Mouse (Mus musculus): Measurements from ENCODE around the gene Focad. TPM values are rescaled to one million over a fixed set of nuclear protein-coding genes. Genes with fewer than 3 reads are reported as not detected.

Focad gene
- polyA plus RNA-seq, 1 experiment from 2014 or later, result 12.5 TPM

- Histone ChIP-seq H3K4me2 (replicated peaks) (no peak overlapping the region), H3K4me3 (no peak overlapping the region), H3K9ac (no peak overlapping the region), H3K27ac (no peak overlapping the region), H3K9me3 (no peaks in the 10 kb centered on the region), H3K27me3 (no peaks in the 10 kb centered on the region), H3K4me1 (peaks cover 12% of the 10 kb centered on the region), H3K36me3 (no peaks in the 10 kb centered on the region)
- 64% methylated on average over 6 of the region's 6 CpGs for WGBS
- ATAC-seq (ENCODE audit: low FRiP score, low read depth), result no peak
Observed at GRCm38 (mm10) chr4:88157644-88158043, 63.2 kb downstream of the Focad start.

- H3K4me3 ChIP-seq, result no peak overlapping the region
- no peak for ATAC-seq (ENCODE audit: low FRiP score, low read depth)
- no peak overlapping the region for H3K27ac ChIP-seq
- H3K36me3 ChIP-seq, result no peaks in the 10 kb centered on the region
- no peak overlapping the region for H3K4me2 ChIP-seq (replicated peaks)
- H3K27me3 ChIP-seq, result no peaks in the 10 kb centered on the region
- no peaks in the 10 kb centered on the region for H3K9me3 ChIP-seq
- peaks cover 12% of the 10 kb centered on the region for H3K4me1 ChIP-seq
- no peak overlapping the region for H3K9ac ChIP-seq
- WGBS, result 84% methylated on average over 5 of the region's 5 CpGs
Observed at GRCm38 (mm10) chr4:88159256-88159655, 64.8 kb downstream of the Focad start.

GRCm38 (mm10) chr4:88159700-88160099 is 65.3 kb downstream of the Focad start:
- WGBS, result 77% methylated on average over 6 of the region's 6 CpGs
- H3K4me2 ChIP-seq (replicated peaks), result no peak overlapping the region
- no peak for ATAC-seq (ENCODE audit: low FRiP score, low read depth)

DNA sequence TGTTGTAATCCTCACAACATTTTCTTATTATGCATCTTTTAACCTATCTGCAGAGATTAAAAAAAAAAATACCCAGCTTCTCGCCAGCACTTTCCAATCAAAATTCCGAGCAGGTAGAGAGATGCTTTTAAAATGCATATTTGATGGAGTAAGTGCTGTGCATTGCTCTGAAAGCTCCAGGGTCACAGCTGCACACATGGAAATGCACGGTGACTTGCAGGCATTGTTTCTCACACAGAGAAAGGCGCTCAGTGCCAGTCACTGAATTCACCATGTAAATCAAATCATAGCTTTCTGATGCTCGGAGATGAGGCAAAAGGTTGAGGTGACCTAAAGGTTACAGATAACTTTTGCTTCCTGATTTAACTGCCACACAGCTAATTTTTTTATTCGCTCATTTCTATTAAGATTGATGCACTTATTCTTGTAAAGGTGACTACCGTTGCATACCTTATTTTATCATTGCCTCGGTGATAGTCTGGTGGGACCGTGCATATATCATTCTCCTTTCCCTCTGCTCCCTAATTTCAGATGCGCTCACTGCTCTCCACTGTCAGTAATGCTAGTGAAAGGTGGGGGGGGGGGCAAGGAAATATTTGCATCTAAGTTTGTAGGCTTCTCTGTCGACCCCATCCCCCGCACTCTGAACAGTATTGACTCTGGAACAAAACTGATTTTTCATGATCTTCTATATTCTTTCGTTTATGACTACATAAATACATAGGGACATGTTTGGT is 69.2 kb downstream of the Focad start:
- Histone ChIP-seq H3K27me3 (no peaks in the 10 kb centered on the region), H3K9ac (no peak overlapping the region), H3K36me3 (no peaks in the 10 kb centered on the region), H3K27ac (no peak overlapping the region), H3K4me3 (no peak overlapping the region), H3K4me2 (replicated peaks) (no peak overlapping the region), H3K4me1 (no peaks in the 10 kb centered on the region), H3K9me3 (no peaks in the 10 kb centered on the region)
- WGBS, result 87% methylated on average over 13 of the region's 13 CpGs
- ATAC-seq (ENCODE audit: low FRiP score, low read depth), result no peak

More at GRCm38 (mm10) chr4:88159700-88160099, 65.3 kb downstream of the Focad start:
- Histone ChIP-seq H3K27me3 (no peaks in the 10 kb centered on the region), H3K27ac (no peak overlapping the region), H3K4me3 (no peak overlapping the region), H3K4me1 (peaks cover 12% of the 10 kb centered on the region), H3K9ac (no peak overlapping the region), H3K36me3 (no peaks in the 10 kb centered on the region), H3K9me3 (no peaks in the 10 kb centered on the region)

DNA sequence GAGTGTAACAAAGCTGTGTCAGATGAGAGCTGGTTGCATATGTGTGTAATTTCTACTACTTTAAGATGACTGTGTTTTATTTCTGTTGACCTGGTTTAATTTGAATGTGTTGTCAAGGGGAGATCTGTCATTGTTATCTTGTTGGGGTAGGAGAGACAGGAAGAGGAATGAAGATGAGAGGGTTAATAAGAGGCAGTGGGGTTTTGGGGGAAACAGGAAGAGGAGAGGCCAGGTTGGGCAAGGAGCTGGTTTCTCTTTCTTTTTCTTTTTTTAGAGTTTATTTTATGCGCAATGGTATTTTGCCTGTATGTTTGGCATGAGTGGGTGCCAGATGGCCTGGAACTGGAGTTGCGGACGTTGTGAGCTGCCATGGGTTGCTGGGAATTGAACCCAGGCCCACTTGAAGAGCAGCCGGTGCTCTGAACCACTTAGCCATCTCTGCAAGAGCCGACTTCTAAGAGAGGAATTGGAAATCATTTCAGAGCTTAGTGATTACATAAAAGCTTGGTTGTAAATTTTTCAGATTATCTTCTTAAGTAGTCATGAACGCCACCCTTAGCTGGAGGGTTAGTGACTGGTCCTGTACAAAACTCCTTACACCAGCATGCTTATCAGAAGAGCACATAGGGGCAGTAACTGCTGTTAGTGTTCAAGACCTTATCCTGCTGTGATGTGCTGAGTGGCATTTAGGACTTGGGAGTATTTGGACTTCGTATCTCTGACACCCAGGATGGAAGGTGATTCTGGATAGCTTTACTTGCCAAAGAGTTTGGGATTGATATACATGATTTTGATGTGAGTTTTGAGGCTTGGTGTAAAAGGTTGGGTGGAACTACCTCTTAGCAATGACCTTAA is 72.8 kb downstream of the Focad start:
- WGBS, result 84% methylated on average over 7 of the region's 7 CpGs
- ATAC-seq (ENCODE audit: low FRiP score, low read depth), result no peak
- no peaks in the 10 kb centered on the region for H3K36me3 ChIP-seq

DNA sequence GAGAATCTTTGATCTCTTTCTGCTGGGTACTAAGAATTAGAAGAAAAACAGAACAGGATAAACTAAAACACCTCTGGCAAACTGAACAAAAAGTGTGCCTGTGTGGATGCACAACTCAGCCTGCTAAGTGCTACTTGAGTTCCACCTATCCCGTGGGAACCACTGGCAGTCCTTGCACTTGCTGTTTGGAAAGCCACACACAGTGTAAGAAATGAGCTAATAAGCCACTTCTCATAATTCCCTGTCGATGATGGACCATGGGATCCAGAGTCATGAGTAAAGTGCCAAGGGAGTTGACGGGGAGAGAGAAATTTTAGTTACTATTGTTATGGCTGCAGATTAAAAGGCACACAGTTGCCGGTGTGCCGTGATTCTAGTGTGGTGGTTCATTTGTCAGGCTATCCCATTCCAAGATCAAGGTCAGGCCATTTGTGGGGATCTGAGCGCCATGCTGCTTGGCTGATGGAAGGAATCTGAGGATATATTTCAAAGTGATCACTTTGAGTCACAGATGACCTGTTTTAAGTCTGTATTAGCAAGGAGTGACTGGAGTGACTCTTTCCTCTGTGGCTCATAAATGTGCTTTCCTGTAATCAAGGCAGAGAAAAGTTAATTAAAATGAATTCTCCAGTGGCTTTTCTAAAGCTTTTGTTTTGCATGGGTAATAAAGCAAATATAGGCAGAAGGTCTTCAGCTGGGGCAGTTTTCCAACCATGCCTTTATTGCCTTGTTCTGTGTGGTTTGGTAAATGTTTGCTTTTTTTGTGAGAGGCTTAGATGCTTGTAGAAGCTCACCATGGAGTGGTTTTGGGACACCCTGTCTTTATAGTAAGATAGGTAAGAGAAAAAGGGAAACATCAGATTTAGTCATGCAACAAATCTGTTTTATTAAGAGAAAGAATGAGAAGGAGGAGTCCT is 80.9 kb downstream of the Focad start:
- H3K4me1 ChIP-seq, result no peaks in the 10 kb centered on the region
- no peaks in the 10 kb centered on the region for H3K27me3 ChIP-seq
- no peak overlapping the region for H3K9ac ChIP-seq
- H3K4me3 ChIP-seq, result no peak overlapping the region
- H3K36me3 ChIP-seq, result no peaks in the 10 kb centered on the region
- no peak for ATAC-seq (ENCODE audit: low FRiP score, low read depth)
- no peak overlapping the region for H3K27ac ChIP-seq
- no peaks in the 10 kb centered on the region for H3K9me3 ChIP-seq
- 66% methylated on average over 6 of the region's 6 CpGs for WGBS
- H3K4me2 ChIP-seq (replicated peaks), result no peak overlapping the region

More for the DNA sequence above, 72.8 kb downstream of the Focad start:
- Histone ChIP-seq H3K27ac (no peak overlapping the region), H3K9me3 (no peaks in the 10 kb centered on the region), H3K4me1 (no peaks in the 10 kb centered on the region), H3K4me3 (no peak overlapping the region), H3K9ac (no peak overlapping the region), H3K27me3 (no peaks in the 10 kb centered on the region), H3K4me2 (replicated peaks) (no peak overlapping the region)

DNA sequence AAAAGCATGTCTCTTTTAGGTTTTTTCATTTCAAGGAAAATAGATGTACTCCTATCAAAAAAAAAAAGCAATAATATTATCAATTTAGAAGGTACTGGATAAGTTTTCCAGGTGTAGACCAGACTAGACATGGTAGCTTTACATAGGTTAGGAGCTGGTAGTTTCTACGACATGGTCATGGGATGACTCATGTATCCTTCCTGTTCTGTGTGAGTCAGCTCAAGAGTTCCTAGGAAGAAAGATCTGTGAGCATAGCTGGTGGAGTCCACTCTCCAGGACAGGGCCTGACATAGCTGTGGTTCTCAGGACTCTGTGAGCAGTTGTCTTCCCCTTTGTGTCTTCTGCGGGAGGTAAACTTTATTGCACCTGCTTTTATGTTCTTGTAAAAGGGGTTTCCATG is 84.9 kb downstream of the Focad start:
- Histone ChIP-seq H3K36me3 (0 out of 2 replicates have a peak, but pooled peaks cover 5% of the 10 kb centered on the region), H3K9me3 (no peaks in the 10 kb centered on the region), H3K27me3 (no peaks in the 10 kb centered on the region), H3K4me1 (0 out of 2 replicates have a peak, but pooled peaks cover 3% of the 10 kb centered on the region), H3K4me3 (no peak overlapping the region), H3K27ac (no peak overlapping the region), H3K4me2 (replicated peaks) (no peak overlapping the region), H3K9ac (no peak overlapping the region)
- WGBS, result 66% methylated on average over 2 of the region's 2 CpGs
- ATAC-seq (ENCODE audit: low FRiP score, low read depth), result no peak

GRCm38 (mm10) chr4:88184293-88184692 is 89.9 kb downstream of the Focad start:
- Histone ChIP-seq H3K4me1 (peaks cover 6% of the 10 kb centered on the region; the same call in 1 of the 2 replicates), H3K4me2 (replicated peaks) (no peak overlapping the region), H3K36me3 (peaks cover 5% of the 10 kb centered on the region; the same call in 1 of the 2 replicates), H3K27ac (no peak overlapping the region), H3K4me3 (no peak overlapping the region), H3K9me3 (no peaks in the 10 kb centered on the region), H3K9ac (no peak overlapping the region), H3K27me3 (no peaks in the 10 kb centered on the region)
- no peak for ATAC-seq (ENCODE audit: low FRiP score, low read depth)
- WGBS, result 56% methylated on average over 6 of the region's 6 CpGs

DNA sequence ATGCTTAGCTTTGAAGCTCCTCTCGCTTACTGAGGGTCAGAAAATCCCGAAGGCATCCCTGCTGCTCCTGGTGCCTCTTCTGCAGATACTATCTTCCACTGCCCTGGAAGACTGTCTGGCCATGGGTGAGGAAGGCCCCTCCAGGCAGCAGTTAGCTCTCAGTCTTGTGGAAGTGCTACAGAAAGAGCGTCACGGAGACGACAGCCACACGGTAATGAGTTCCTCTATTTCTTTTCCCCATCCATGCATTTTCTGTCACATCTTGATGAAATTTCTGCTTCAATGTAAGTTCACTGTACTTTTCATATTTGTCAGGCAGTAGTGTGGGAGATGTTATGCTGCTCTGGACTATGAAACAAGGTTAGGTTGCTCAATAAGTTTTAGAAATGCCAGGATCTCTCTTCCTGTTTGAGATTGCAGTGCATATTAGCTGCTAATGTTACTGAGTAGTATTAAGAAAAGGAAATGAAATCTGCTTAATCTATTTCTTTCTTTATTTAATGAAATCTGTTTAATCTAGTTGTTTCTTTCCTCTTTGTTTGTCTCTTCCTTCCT is 91.5 kb downstream of the Focad start:
- WGBS, result 77% methylated on average over 6 of the region's 6 CpGs
- peaks cover 5% of the 10 kb centered on the region; the same call in 1 of the 2 replicates for H3K36me3 ChIP-seq
- ATAC-seq (ENCODE audit: low FRiP score, low read depth), result no peak

GRCm38 (mm10) chr4:88187649-88188048 is 93.2 kb downstream of the Focad start:
- no peak for ATAC-seq (ENCODE audit: low FRiP score, low read depth)
- 66% methylated on average over 3 of the region's 3 CpGs for WGBS
- H3K36me3 ChIP-seq, result peaks cover 1% of the 10 kb centered on the region; the same call in 1 of the 2 replicates
- no peak overlapping the region for H3K4me3 ChIP-seq
- H3K4me2 ChIP-seq (replicated peaks), result no peak overlapping the region
- H3K9ac ChIP-seq, result no peak overlapping the region
- H3K27ac ChIP-seq, result no peak overlapping the region
- no peaks in the 10 kb centered on the region for H3K27me3 ChIP-seq
- no peaks in the 10 kb centered on the region for H3K9me3 ChIP-seq
- H3K4me1 ChIP-seq, result peaks cover 6% of the 10 kb centered on the region; the same call in 1 of the 2 replicates

More for the DNA sequence above, 91.5 kb downstream of the Focad start:
- H3K27ac ChIP-seq, result no peak overlapping the region
- no peaks in the 10 kb centered on the region for H3K9me3 ChIP-seq
- H3K4me1 ChIP-seq, result peaks cover 6% of the 10 kb centered on the region; the same call in 1 of the 2 replicates
- H3K4me2 ChIP-seq (replicated peaks), result no peak overlapping the region
- H3K9ac ChIP-seq, result no peak overlapping the region
- H3K27me3 ChIP-seq, result no peaks in the 10 kb centered on the region
- H3K4me3 ChIP-seq, result no peak overlapping the region

GRCm38 (mm10) chr4:88189495-88189894 is 95.1 kb downstream of the Focad start:
- WGBS, result 73% methylated on average over 1 of the region's 1 CpGs
- no peak overlapping the region for H3K9ac ChIP-seq
- H3K4me3 ChIP-seq, result no peak overlapping the region
- no peak overlapping the region for H3K27ac ChIP-seq
- no peaks in the 10 kb centered on the region; the same call in 1 of the 2 replicates for H3K36me3 ChIP-seq
- no peaks in the 10 kb centered on the region for H3K27me3 ChIP-seq
- H3K4me1 ChIP-seq, result peaks cover 3% of the 10 kb centered on the region; the same call in 1 of the 2 replicates
- no peaks in the 10 kb centered on the region for H3K9me3 ChIP-seq
- ATAC-seq (ENCODE audit: low FRiP score, low read depth), result no peak
- H3K4me2 ChIP-seq (replicated peaks), result no peak overlapping the region

All from limb, embryonic 13.5 days (tissue).